Mouse (Mus musculus): ENCODE results near the gene Six2. TPM values are rescaled to one million over a fixed set of nuclear protein-coding genes. Genes with fewer than 3 reads are reported as not detected.

Gene Six2
- total and polyA plus RNA-seq, 2 experiments from 2014 or later, result 0.08 to 0.10 TPM

GRCm38 (mm10) chr17:85689807-85690319, 1.8 kb upstream of the Six2 start:
- Histone ChIP-seq H3K27me3 (ENCODE audit: control insufficient read depth, insufficient read depth, low read length) (peaks cover 97% of the 10 kb centered on the region), H3K36me3 (replicated peaks; ENCODE audit: control insufficient read depth, insufficient read depth, low read length) (no peaks in the 10 kb centered on the region), H3K4me3 (ENCODE audit: low read depth, low read length) (0 out of 2 replicates have a peak overlapping the region, but pooled peaks have one; percentile 46), H3K4me2 (ENCODE audit: low read depth, low read length) (no peak overlapping the region), H3K4me1 (ENCODE audit: control insufficient read depth, insufficient read depth) (peaks cover 12% of the 10 kb centered on the region; the same call in 1 of the 2 replicates), H3K27ac (ENCODE audit: low read depth) (no peak overlapping the region), H3K9me3 (replicated peaks; ENCODE audit: control insufficient read depth, low read length) (peaks cover 5% of the 10 kb centered on the region; the same call in 1 of the 2 replicates), H3K9ac (replicated peaks; ENCODE audit: low read depth, low read length) (no peak overlapping the region)
- WGBS, result 30% methylated on average over 5 of the region's 5 CpGs
- no peak for DNase-seq (ENCODE audit: low spot score)
- TF ChIP-seq CTCF (IDR thresholded peaks at IDR 0.05; ENCODE audit: low read depth) (no peak), EP300 (IDR thresholded peaks at IDR 0.05; ENCODE audit: low read depth) (no peak)
- no peak for ATAC-seq (ENCODE audit: insufficient read depth, low read depth)

GRCm38 (mm10) chr17:85688911-85689806, 1.1 kb upstream of the Six2 start:
- Histone ChIP-seq H3K36me3 (replicated peaks; ENCODE audit: control insufficient read depth, insufficient read depth, low read length) (no peaks in the 10 kb centered on the region), H3K4me1 (ENCODE audit: control insufficient read depth, insufficient read depth) (peaks cover 12% of the 10 kb centered on the region; the same call in 1 of the 2 replicates), H3K4me2 (ENCODE audit: low read depth, low read length) (peak overlapping the region; percentile 61), H3K27me3 (ENCODE audit: control insufficient read depth, insufficient read depth, low read length) (peaks cover 97% of the 10 kb centered on the region), H3K4me3 (ENCODE audit: low read depth, low read length) (peak overlapping the region; percentile 46), H3K27ac (ENCODE audit: low read depth) (no peak overlapping the region), H3K9me3 (replicated peaks; ENCODE audit: control insufficient read depth, low read length) (no peaks in the 10 kb centered on the region), H3K9ac (replicated peaks; ENCODE audit: low read depth, low read length) (no peak overlapping the region)
- 2% methylated on average over 35 of the region's 35 CpGs for WGBS
- peak; percentile 12; the same call in 1 of the 2 replicates for ATAC-seq (ENCODE audit: insufficient read depth, low read depth)
- DNase-seq (ENCODE audit: low spot score), result no peak
- TF ChIP-seq EP300 (IDR thresholded peaks at IDR 0.05; ENCODE audit: low read depth) (no peak), CTCF (IDR thresholded peaks at IDR 0.05; ENCODE audit: low read depth) (no peak)

DNA sequence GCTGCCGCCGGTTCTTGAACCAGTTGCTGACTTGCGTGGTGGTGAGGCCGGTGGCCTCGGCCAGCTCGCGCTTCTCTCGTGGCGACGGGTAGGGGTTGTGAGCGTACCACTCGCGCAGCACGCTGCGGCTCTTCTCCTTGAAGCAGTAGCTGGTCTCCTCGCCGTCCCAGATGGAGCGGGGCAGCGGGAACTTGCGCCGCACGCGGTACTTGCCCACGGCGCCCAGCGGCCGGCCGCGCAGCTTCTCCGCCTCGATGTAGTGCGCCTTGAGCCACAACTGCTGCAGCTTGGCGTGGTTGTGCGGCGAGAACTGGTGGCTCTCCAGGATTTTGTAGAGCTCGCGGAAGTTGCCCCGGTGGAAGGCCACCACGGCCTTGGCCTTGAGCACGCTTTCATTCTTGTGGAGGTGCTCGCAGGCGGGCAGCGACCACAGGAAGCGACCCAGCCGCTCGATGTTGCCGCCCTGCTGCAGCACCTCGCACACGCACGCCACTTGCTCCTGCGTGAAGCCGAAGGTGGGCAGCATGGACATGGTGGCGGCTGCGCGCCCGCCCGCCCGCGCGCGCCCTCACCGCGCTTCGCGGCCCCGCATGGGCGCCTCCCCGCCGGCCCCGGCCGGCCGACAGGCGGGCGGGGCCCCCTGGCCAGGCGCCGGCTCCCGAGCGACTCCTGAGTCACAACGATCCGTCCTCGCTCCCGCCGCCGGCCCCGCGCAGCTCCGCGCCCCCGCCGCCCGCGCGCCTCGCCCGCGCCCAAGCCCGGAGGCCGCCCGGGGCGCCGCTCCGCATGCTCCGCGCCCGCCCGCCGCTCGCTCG, 446 bp downstream of the Six2 start:
- Histone ChIP-seq H3K4me1 (ENCODE audit: control insufficient read depth, insufficient read depth) (peaks cover 12% of the 10 kb centered on the region; the same call in 1 of the 2 replicates), H3K9me3 (replicated peaks; ENCODE audit: control insufficient read depth, low read length) (no peaks in the 10 kb centered on the region), H3K27me3 (ENCODE audit: control insufficient read depth, insufficient read depth, low read length) (peaks cover 97% of the 10 kb centered on the region), H3K27ac (ENCODE audit: low read depth) (no peak overlapping the region), H3K36me3 (replicated peaks; ENCODE audit: control insufficient read depth, insufficient read depth, low read length) (no peaks in the 10 kb centered on the region), H3K4me3 (ENCODE audit: low read depth, low read length) (peak overlapping the region; percentile 46), H3K9ac (replicated peaks; ENCODE audit: low read depth, low read length) (no peak overlapping the region), H3K4me2 (ENCODE audit: low read depth, low read length) (peak overlapping the region; percentile 61)
- WGBS, result 1% methylated on average over 76 of the region's 109 CpGs
- DNase-seq (ENCODE audit: low spot score) (no peak), ATAC-seq (ENCODE audit: insufficient read depth, low read depth) (no peak; the same call in none of the 2 replicates)
- TF ChIP-seq CTCF (IDR thresholded peaks at IDR 0.05; ENCODE audit: low read depth) (no peak), EP300 (IDR thresholded peaks at IDR 0.05; ENCODE audit: low read depth) (no peak)

DNA sequence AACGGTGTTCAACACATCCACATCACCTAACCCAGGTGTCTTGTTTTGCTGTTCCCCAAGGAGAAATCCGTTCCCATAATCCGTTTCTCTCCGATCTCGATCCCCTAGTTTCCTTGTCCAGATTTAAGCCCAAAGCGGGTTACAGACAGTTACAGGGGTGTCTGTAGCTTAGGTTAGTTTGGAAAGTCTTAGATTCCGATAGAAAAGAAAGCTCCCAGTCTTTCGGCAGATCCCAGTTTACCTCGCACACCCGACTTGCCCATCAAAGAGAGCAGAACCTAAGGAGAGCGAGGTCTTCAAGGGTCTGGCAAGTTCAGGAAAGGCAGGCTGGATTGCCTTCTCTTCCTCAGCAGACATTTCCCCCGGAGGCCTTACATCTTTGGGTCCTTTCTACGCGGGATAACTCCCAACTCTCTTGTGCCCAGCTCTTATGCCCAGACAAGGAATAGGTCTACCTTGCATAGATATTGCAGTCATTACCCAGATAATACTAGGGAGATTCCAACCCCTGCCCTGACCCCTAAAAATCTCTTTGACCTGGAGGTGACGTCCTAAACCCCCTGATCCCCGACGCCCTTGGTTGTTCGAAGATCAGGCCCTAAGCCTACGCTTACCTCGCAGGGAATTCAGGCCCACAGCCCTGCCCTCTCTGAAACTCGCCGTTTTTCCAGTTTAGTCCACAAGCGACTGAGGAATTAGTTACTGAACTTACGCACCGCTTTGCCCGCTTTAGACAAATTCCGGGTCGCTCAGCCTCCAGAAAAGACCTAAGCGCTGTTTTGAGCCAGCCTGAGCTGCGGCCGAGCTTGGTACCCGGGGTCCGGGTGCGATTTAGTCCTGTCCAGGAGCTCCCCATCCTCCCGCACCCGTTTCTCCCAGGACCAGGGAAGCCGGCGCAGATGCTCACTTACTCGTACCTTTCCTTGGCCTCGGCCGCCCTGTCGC, 1.3 kb downstream of the Six2 start:
- TF ChIP-seq CTCF (IDR thresholded peaks at IDR 0.05; ENCODE audit: low read depth), result no peak
- no peak for TF ChIP-seq EP300 (IDR thresholded peaks at IDR 0.05; ENCODE audit: low read depth)
- Histone ChIP-seq H3K4me2 (ENCODE audit: low read depth, low read length) (peak overlapping the region; percentile 61), H3K9me3 (replicated peaks; ENCODE audit: control insufficient read depth, low read length) (no peaks in the 10 kb centered on the region), H3K9ac (replicated peaks; ENCODE audit: low read depth, low read length) (no peak overlapping the region), H3K27ac (ENCODE audit: low read depth) (no peak overlapping the region), H3K27me3 (ENCODE audit: control insufficient read depth, insufficient read depth, low read length) (peaks cover 98% of the 10 kb centered on the region), H3K4me3 (ENCODE audit: low read depth, low read length) (peak overlapping the region; percentile 46), H3K36me3 (replicated peaks; ENCODE audit: control insufficient read depth, insufficient read depth, low read length) (no peaks in the 10 kb centered on the region), H3K4me1 (ENCODE audit: control insufficient read depth, insufficient read depth) (peaks cover 12% of the 10 kb centered on the region; the same call in 1 of the 2 replicates)
- WGBS, result 7% methylated on average over 42 of the region's 42 CpGs
- ATAC-seq (ENCODE audit: insufficient read depth, low read depth) (no peak), DNase-seq (ENCODE audit: low spot score) (no peak)

Measured in heart, postnatal 0 days (tissue).